Mouse (Mus musculus): Measurements from ENCODE around the gene Sema6b.

Sema6b gene

GRCm38 (mm10) chr17:56146131-56146530 lies 6.0 kb upstream of the Sema6b start:
- DNase-seq (ENCODE audit: low read depth, low spot score) = no peak

- no peak for DNase-seq (ENCODE audit: low read depth, low spot score)
Observed at GRCm38 (mm10) chr17:56144546-56144945, 4.4 kb upstream of the Sema6b start.

GRCm38 (mm10) chr17:56141702-56142605 lies 1.8 kb upstream of the Sema6b start:
- no peak for DNase-seq (ENCODE audit: low read depth, low spot score)

GRCm38 (mm10) chr17:56139355-56139754 lies 788 bp downstream of the Sema6b start:
- DNase-seq (ENCODE audit: low read depth, low spot score) = no peak

GRCm38 (mm10) chr17:56137839-56138613 lies 2.1 kb downstream of the Sema6b start:
- DNase-seq (ENCODE audit: low read depth, low spot score) = no peak

GRCm38 (mm10) chr17:56136558-56136957 lies 3.6 kb downstream of the Sema6b start:
- DNase-seq (ENCODE audit: low read depth, low spot score) = no peak

- no peak for DNase-seq (ENCODE audit: low read depth, low spot score)
Observed at GRCm38 (mm10) chr17:56134463-56134971, 5.6 kb downstream of the Sema6b start.

- DNase-seq (ENCODE audit: low read depth, low spot score) = no peak
Observed at GRCm38 (mm10) chr17:56133457-56134363, 6.4 kb downstream of the Sema6b start.

GRCm38 (mm10) chr17:56132661-56133060 lies 7.5 kb downstream of the Sema6b start:
- no peak for DNase-seq (ENCODE audit: low read depth, low spot score)

GRCm38 (mm10) chr17:56131814-56132213 lies 8.3 kb downstream of the Sema6b start:
- no peak for DNase-seq (ENCODE audit: low read depth, low spot score)

- DNase-seq (ENCODE audit: low read depth, low spot score) = no peak
Observed at GRCm38 (mm10) chr17:56131136-56131535, 9.0 kb downstream of the Sema6b start.

- no peak for DNase-seq (ENCODE audit: low read depth, low spot score)
Observed at GRCm38 (mm10) chr17:56128246-56128645, 11.9 kb downstream of the Sema6b start.

- no peak for DNase-seq (ENCODE audit: low read depth, low spot score)
Observed at GRCm38 (mm10) chr17:56126175-56126574, 14.0 kb downstream of the Sema6b start.

GRCm38 (mm10) chr17:56125276-56125630 lies 14.9 kb downstream of the Sema6b start:
- DNase-seq (ENCODE audit: low read depth, low spot score) = no peak

- DNase-seq (ENCODE audit: low read depth, low spot score) = no peak
Observed at GRCm38 (mm10) chr17:56124377-56125275, 15.5 kb downstream of the Sema6b start.

GRCm38 (mm10) chr17:56123681-56124340 lies 16.3 kb downstream of the Sema6b start:
- DNase-seq (ENCODE audit: low read depth, low spot score) = no peak

GRCm38 (mm10) chr17:56123161-56123560 lies 17.0 kb downstream of the Sema6b start:
- DNase-seq (ENCODE audit: low read depth, low spot score) = no peak

- no peak for DNase-seq (ENCODE audit: low read depth, low spot score)
Observed at GRCm38 (mm10) chr17:56121826-56122225, 18.3 kb downstream of the Sema6b start, which contains the start of gene Lrg1. TSS of gene Lrg1 (minus strand) at chr17:56122001.

GRCm38 (mm10) chr17:56119981-56120880 lies 19.9 kb downstream of the Sema6b start:
- no peak for DNase-seq (ENCODE audit: low read depth, low spot score)
